Mouse (Mus musculus) spleen, adult 2 months (tissue): ENCODE measurements at regions not wholly inside any gene's neighbourhood (a gene's known extent, or its start where the extent isn't known, plus 50 kb on each side); places are given as distances from the start of the nearest gene placed in this dataset.

Experiments
- DNase-seq, 2 experiments: peaks; one replicate each; pipeline versions ENCODE4 v3.0.0 to v3.0.0-alpha.2; 2012 to 2021; ENCODE audit warnings: low spot score in 2 of 2, low read depth in 1 of 2
- H3K27ac ChIP-seq: fragments of 200-500 bp; 2 replicates; pipeline ENCODE4 v1.5.1; 2012; ENCODE audit warnings: low read length, inconsistent platforms; ENCODE audit not compliant: insufficient read depth
- H3K27me3 ChIP-seq: fragments of 200-500 bp; 2 replicates; pipeline ENCODE4 v1.6.1; 2012; ENCODE audit warnings: mild to moderate bottlenecking, moderate library complexity, low read length, inconsistent platforms; ENCODE audit not compliant: control insufficient read depth, insufficient read depth
- H3K36me3 ChIP-seq: fragments of 200-500 bp; 2 replicates; pipeline ENCODE4 v1.6.1; 2012; ENCODE audit warnings: mild to moderate bottlenecking, low read length, inconsistent platforms; ENCODE audit not compliant: control insufficient read depth, insufficient read depth
- H3K4me1 ChIP-seq: fragments of 200-500 bp; 2 replicates; pipeline ENCODE4 v1.6.1; 2011; ENCODE audit warnings: inconsistent platforms; ENCODE audit not compliant: control insufficient read depth, insufficient read depth, insufficient read length
- H3K4me3 ChIP-seq: fragments of 200-500 bp; 2 replicates; pipeline ENCODE4 v1.5.1; 2011; ENCODE audit warnings: mild to moderate bottlenecking, inconsistent platforms; ENCODE audit not compliant: insufficient read depth, insufficient read length; ENCODE audit errors: extremely low read depth
- CTCF ChIP-seq: fragments of 200-500 bp; IDR thresholded peaks from 2 replicates; pipeline ENCODE4 v1.5.1; 2011; ENCODE audit warnings: mild to moderate bottlenecking, inconsistent platforms; ENCODE audit not compliant: insufficient read depth, insufficient read length, insufficient replicate concordance; ENCODE audit errors: extremely low read depth
- POLR2A ChIP-seq: fragments of 200-500 bp; IDR thresholded peaks from 2 replicates; pipeline ENCODE4 v1.6.1; 2011; ENCODE audit warnings: low read depth, low read length, inconsistent platforms
- WGBS: fragments of 180-500 bp; shearing (Covaris S2); methylation state at CpG from one replicate; pipeline ENCODE4 v1.1.7; 2018; 5-methylcytosine and 5-hydroxymethylcytosine counted together

- 53% methylated on average over 2 of the region's 2 CpGs for WGBS
- TF ChIP-seq POLR2A: no peak
- no peak for TF ChIP-seq CTCF
- Histone ChIP-seq H3K27me3 (no peaks in the 10 kb centered on the region), H3K4me1 (no peaks in the 10 kb centered on the region), H3K36me3 (no peaks in the 10 kb centered on the region), H3K27ac (no peak overlapping the region), H3K4me3 (no peak overlapping the region)
- no peak for DNase-seq
Measured at GRCm38 (mm10) chr6:147752301-147752700, 276.7 kb downstream of the Ccdc91 start.

GRCm38 (mm10) chr6:147753828-147754227, 278.2 kb downstream of the Ccdc91 start:
- 76% methylated on average over 2 of the region's 2 CpGs for WGBS
- Histone ChIP-seq H3K4me3 (no peak overlapping the region), H3K27ac (no peak overlapping the region), H3K36me3 (no peaks in the 10 kb centered on the region), H3K27me3 (no peaks in the 10 kb centered on the region), H3K4me1 (no peaks in the 10 kb centered on the region)
- DNase-seq: no peak
- TF ChIP-seq CTCF: no peak
- TF ChIP-seq POLR2A: no peak

- H3K27ac ChIP-seq: no peak overlapping the region
Measured at GRCm38 (mm10) chr6:147755750-147756523, 280.3 kb downstream of the Ccdc91 start.

GRCm38 (mm10) chr6:147759485-147759884, 283.9 kb downstream of the Ccdc91 start:
- DNase-seq: no peak
- 73% methylated on average over 7 of the region's 7 CpGs for WGBS
- no peaks in the 10 kb centered on the region for H3K27me3 ChIP-seq
- no peaks in the 10 kb centered on the region for H3K36me3 ChIP-seq
- no peak overlapping the region for H3K4me3 ChIP-seq
- H3K4me1 ChIP-seq: no peaks in the 10 kb centered on the region
- H3K27ac ChIP-seq: no peak overlapping the region
- TF ChIP-seq CTCF: no peak
- no peak for TF ChIP-seq POLR2A

More at GRCm38 (mm10) chr6:147755750-147756523, 280.3 kb downstream of the Ccdc91 start:
- Histone ChIP-seq H3K4me3 (no peak overlapping the region), H3K27me3 (no peaks in the 10 kb centered on the region), H3K36me3 (no peaks in the 10 kb centered on the region), H3K4me1 (no peaks in the 10 kb centered on the region)
- TF ChIP-seq POLR2A (no peak), CTCF (no peak)
- DNase-seq: no peak
- WGBS: 86% methylated on average over 7 of the region's 7 CpGs

GRCm38 (mm10) chr6:147760113-147760512, 284.5 kb downstream of the Ccdc91 start:
- no peaks in the 10 kb centered on the region for H3K27me3 ChIP-seq
- WGBS: 59% methylated on average over 2 of the region's 2 CpGs
- H3K36me3 ChIP-seq: no peaks in the 10 kb centered on the region
- DNase-seq: no peak
- H3K4me3 ChIP-seq: no peak overlapping the region
- H3K4me1 ChIP-seq: no peaks in the 10 kb centered on the region
- no peak for TF ChIP-seq CTCF
- no peak for TF ChIP-seq POLR2A
- no peak overlapping the region for H3K27ac ChIP-seq

GRCm38 (mm10) chr6:147765241-147765640, 281.8 kb upstream of the Far2 start:
- no peak for TF ChIP-seq CTCF
- TF ChIP-seq POLR2A: no peak
- DNase-seq: no peak
- WGBS: 77% methylated on average over 1 of the region's 1 CpGs
- no peaks in the 10 kb centered on the region for H3K36me3 ChIP-seq
- no peak overlapping the region for H3K4me3 ChIP-seq
- no peaks in the 10 kb centered on the region for H3K27me3 ChIP-seq
- H3K4me1 ChIP-seq: no peaks in the 10 kb centered on the region
- H3K27ac ChIP-seq: no peak overlapping the region

- Histone ChIP-seq H3K27ac (no peak overlapping the region), H3K4me3 (no peak overlapping the region), H3K36me3 (no peaks in the 10 kb centered on the region), H3K4me1 (no peaks in the 10 kb centered on the region), H3K27me3 (no peaks in the 10 kb centered on the region)
- WGBS: 85% methylated on average over 5 of the region's 5 CpGs
- TF ChIP-seq POLR2A (no peak), CTCF (no peak)
- no peak for DNase-seq
Measured at GRCm38 (mm10) chr6:147769180-147769579, 277.9 kb upstream of the Far2 start.

GRCm38 (mm10) chr6:147770034-147770433, 277.0 kb upstream of the Far2 start:
- Histone ChIP-seq H3K27ac (no peak overlapping the region), H3K4me3 (no peak overlapping the region), H3K4me1 (no peaks in the 10 kb centered on the region), H3K27me3 (no peaks in the 10 kb centered on the region), H3K36me3 (no peaks in the 10 kb centered on the region)
- no peak for TF ChIP-seq CTCF
- no peak for TF ChIP-seq POLR2A
- no peak for DNase-seq
